Mouse (Mus musculus) lung, adult 2 months (tissue): ENCODE measurements around the gene 5730522E02Rik.

Source experiments
- CTCF ChIP-seq: fragments of 200-500 bp; IDR thresholded peaks from 2 replicates; pipeline ENCODE4 v1.5.1; 2011; ENCODE audit warnings: mild to moderate bottlenecking, low read length, control low read depth; ENCODE audit not compliant: insufficient read depth
- POLR2A ChIP-seq: fragments of 200-500 bp; IDR thresholded peaks from 2 replicates; pipeline ENCODE4 v1.6.1; 2011; ENCODE audit warnings: low read depth, mild to moderate bottlenecking, control low read depth, low read length, borderline replicate concordance; ENCODE audit errors: extremely low read depth

DNA sequence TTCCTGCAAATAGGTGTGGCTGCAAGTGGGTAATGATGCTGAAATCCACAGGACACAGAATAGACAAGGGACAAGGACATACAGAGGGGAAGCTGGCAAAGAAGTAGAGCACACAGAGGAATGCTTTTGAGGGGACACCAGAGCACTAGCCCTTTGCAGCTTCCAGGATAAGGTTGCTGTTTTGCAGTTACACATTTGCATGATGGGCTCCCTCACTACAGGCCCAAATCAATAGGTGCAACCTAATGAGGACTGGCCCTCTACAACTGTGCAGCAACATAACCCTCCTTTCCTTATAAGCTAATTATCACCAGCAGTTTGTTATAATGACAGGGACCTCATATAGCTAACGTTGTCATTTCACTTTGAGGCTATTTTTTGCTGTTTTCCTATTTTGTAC, 114.5 kb downstream of the 5730522E02Rik start:
- TF ChIP-seq CTCF (no peak), POLR2A (no peak)
